Mouse (Mus musculus): Measurements from ENCODE around the gene Kcnc1. TPM values are rescaled to one million over a fixed set of nuclear protein-coding genes. Genes with fewer than 3 reads are reported as not detected.

The Kcnc1 gene
- polyA plus RNA-seq, 1 experiment = 0.23 TPM

DNA sequence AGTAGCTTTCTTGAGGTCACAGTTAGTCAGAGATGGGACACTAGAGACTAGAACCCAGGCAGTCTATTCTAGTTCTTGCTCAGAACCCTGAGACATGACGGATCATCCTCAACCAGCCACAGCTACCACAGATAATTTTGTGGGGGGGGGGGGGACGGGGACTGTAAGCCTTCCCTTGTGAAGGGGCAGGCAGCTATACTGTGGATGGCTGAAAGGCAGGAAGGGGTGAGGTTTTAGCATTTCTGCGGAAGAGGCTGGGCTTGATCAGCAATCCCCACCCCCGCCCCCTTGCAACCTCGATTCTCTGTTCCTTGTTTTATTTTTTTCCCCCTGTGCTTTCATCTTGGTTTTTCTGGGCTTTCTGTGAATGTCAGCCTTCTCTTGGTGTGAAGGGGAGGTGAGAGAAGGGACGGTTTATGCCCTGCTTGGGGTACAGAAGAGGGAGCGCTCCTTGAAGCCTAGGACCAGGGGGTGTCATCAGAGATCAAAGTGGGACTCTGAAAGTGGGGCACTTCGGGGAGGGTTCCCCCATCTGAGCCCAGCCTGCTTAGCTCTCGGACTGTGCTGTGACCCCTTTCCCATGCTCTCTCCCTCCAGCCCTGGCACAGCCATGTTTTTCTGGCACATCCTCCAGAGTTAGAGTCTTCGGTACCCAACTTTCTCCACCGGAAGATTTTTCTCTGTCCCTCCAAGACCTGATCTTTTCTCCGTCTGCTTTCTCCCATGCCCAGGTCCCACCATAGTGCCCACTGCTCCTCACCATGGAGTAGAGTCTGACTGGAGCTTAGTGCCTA is 2.4 kb upstream of the Kcnc1 start:
- DNase-seq = no peak
- TF ChIP-seq POLR2A (IDR thresholded peaks at IDR 0.05; ENCODE audit: low read depth, low read length) (no peak), CTCF (conservative IDR thresholded peaks at IDR 0.05; ENCODE audit: insufficient read depth, insufficient read length, low read depth, low read length) (no peak)
- H3K4me1 ChIP-seq (ENCODE audit: control insufficient read depth, insufficient read depth, low read length) = no peaks in the 10 kb centered on the region
- H3K36me3 ChIP-seq (ENCODE audit: control insufficient read depth, insufficient read depth, low read length) = no peaks in the 10 kb centered on the region
- WGBS = 36% methylated on average over 12 of the region's 12 CpGs
- peaks cover 1% of the 10 kb centered on the region; the same call in 1 of the 2 replicates for H3K27me3 ChIP-seq (replicated peaks; ENCODE audit: control insufficient read depth, insufficient read depth, low read length)
- H3K4me3 ChIP-seq (ENCODE audit: insufficient read depth, low read depth, low read length) = no peak overlapping the region
- H3K27ac ChIP-seq (ENCODE audit: insufficient read depth, low read depth, low read length) = no peak overlapping the region

- Histone ChIP-seq H3K4me1 (ENCODE audit: control insufficient read depth, insufficient read depth, low read length) (no peaks in the 10 kb centered on the region), H3K27me3 (replicated peaks; ENCODE audit: control insufficient read depth, insufficient read depth, low read length) (peaks cover 1% of the 10 kb centered on the region; the same call in 1 of the 2 replicates), H3K36me3 (ENCODE audit: control insufficient read depth, insufficient read depth, low read length) (no peaks in the 10 kb centered on the region), H3K4me3 (ENCODE audit: insufficient read depth, low read depth, low read length) (no peak overlapping the region), H3K27ac (ENCODE audit: insufficient read depth, low read depth, low read length) (no peak overlapping the region)
- TF ChIP-seq POLR2A (IDR thresholded peaks at IDR 0.05; ENCODE audit: low read depth, low read length) = no peak
- TF ChIP-seq CTCF (conservative IDR thresholded peaks at IDR 0.05; ENCODE audit: insufficient read depth, insufficient read length, low read depth, low read length) = no peak
- WGBS = 56% methylated on average over 4 of the region's 4 CpGs
- DNase-seq = no peak
Measured at GRCm38 (mm10) chr7:46394933-46395332, 1.4 kb upstream of the Kcnc1 start.

- Histone ChIP-seq H3K36me3 (ENCODE audit: control insufficient read depth, insufficient read depth, low read length) (no peaks in the 10 kb centered on the region), H3K27me3 (replicated peaks; ENCODE audit: control insufficient read depth, insufficient read depth, low read length) (peaks cover 1% of the 10 kb centered on the region; the same call in 1 of the 2 replicates), H3K27ac (ENCODE audit: insufficient read depth, low read depth, low read length) (no peak overlapping the region), H3K4me1 (ENCODE audit: control insufficient read depth, insufficient read depth, low read length) (no peaks in the 10 kb centered on the region), H3K4me3 (ENCODE audit: insufficient read depth, low read depth, low read length) (no peak overlapping the region)
- 14% methylated on average over 6 of the region's 6 CpGs for WGBS
- TF ChIP-seq CTCF (conservative IDR thresholded peaks at IDR 0.05; ENCODE audit: insufficient read depth, insufficient read length, low read depth, low read length) = no peak
- no peak for TF ChIP-seq POLR2A (IDR thresholded peaks at IDR 0.05; ENCODE audit: low read depth, low read length)
- no peak for DNase-seq
Measured at GRCm38 (mm10) chr7:46395571-46395970, 726 bp upstream of the Kcnc1 start.

- DNase-seq = no peak
- no peak overlapping the region for H3K27ac ChIP-seq (ENCODE audit: insufficient read depth, low read depth, low read length)
- no peaks in the 10 kb centered on the region for H3K4me1 ChIP-seq (ENCODE audit: control insufficient read depth, insufficient read depth, low read length)
- no peaks in the 10 kb centered on the region for H3K36me3 ChIP-seq (ENCODE audit: control insufficient read depth, insufficient read depth, low read length)
- TF ChIP-seq POLR2A (IDR thresholded peaks at IDR 0.05; ENCODE audit: low read depth, low read length) = no peak
- no peak for TF ChIP-seq CTCF (conservative IDR thresholded peaks at IDR 0.05; ENCODE audit: insufficient read depth, insufficient read length, low read depth, low read length)
- H3K27me3 ChIP-seq (replicated peaks; ENCODE audit: control insufficient read depth, insufficient read depth, low read length) = peaks cover 1% of the 10 kb centered on the region; the same call in 1 of the 2 replicates
- H3K4me3 ChIP-seq (ENCODE audit: insufficient read depth, low read depth, low read length) = no peak overlapping the region
- 4% methylated on average over 64 of the region's 64 CpGs for WGBS
Measured at GRCm38 (mm10) chr7:46396928-46397731, 833 bp downstream of the Kcnc1 start.

- Histone ChIP-seq H3K27me3 (replicated peaks; ENCODE audit: control insufficient read depth, insufficient read depth, low read length) (peaks cover 1% of the 10 kb centered on the region; the same call in 1 of the 2 replicates), H3K4me1 (ENCODE audit: control insufficient read depth, insufficient read depth, low read length) (no peaks in the 10 kb centered on the region), H3K27ac (ENCODE audit: insufficient read depth, low read depth, low read length) (no peak overlapping the region), H3K4me3 (ENCODE audit: insufficient read depth, low read depth, low read length) (no peak overlapping the region), H3K36me3 (ENCODE audit: control insufficient read depth, insufficient read depth, low read length) (no peaks in the 10 kb centered on the region)
- TF ChIP-seq POLR2A (IDR thresholded peaks at IDR 0.05; ENCODE audit: low read depth, low read length) (no peak), CTCF (conservative IDR thresholded peaks at IDR 0.05; ENCODE audit: insufficient read depth, insufficient read length, low read depth, low read length) (no peak)
- 11% methylated on average over 70 of the region's 70 CpGs for WGBS
- no peak for DNase-seq
Measured at GRCm38 (mm10) chr7:46397732-46398333, 1.5 kb downstream of the Kcnc1 start.

GRCm38 (mm10) chr7:46398612-46399011 is 2.3 kb downstream of the Kcnc1 start:
- Histone ChIP-seq H3K27ac (ENCODE audit: insufficient read depth, low read depth, low read length) (no peak overlapping the region), H3K27me3 (replicated peaks; ENCODE audit: control insufficient read depth, insufficient read depth, low read length) (peaks cover 1% of the 10 kb centered on the region; the same call in 1 of the 2 replicates), H3K4me3 (ENCODE audit: insufficient read depth, low read depth, low read length) (no peak overlapping the region), H3K4me1 (ENCODE audit: control insufficient read depth, insufficient read depth, low read length) (no peaks in the 10 kb centered on the region), H3K36me3 (ENCODE audit: control insufficient read depth, insufficient read depth, low read length) (no peaks in the 10 kb centered on the region)
- TF ChIP-seq CTCF (conservative IDR thresholded peaks at IDR 0.05; ENCODE audit: insufficient read depth, insufficient read length, low read depth, low read length) = no peak
- no peak for TF ChIP-seq POLR2A (IDR thresholded peaks at IDR 0.05; ENCODE audit: low read depth, low read length)
- 62% methylated on average over 4 of the region's 4 CpGs for WGBS
- no peak for DNase-seq
